Mouse (Mus musculus): Measurements from ENCODE around the gene Katnb1. TPM values are rescaled to one million over a fixed set of nuclear protein-coding genes. Genes with fewer than 3 reads are reported as not detected.

The Katnb1 gene
- polyA plus RNA-seq (2016; fragmentation: Nextera tagmentation; extraction: Ambion mirVana): 18.4 and 25.8 TPM in 2 replicates

DNA sequence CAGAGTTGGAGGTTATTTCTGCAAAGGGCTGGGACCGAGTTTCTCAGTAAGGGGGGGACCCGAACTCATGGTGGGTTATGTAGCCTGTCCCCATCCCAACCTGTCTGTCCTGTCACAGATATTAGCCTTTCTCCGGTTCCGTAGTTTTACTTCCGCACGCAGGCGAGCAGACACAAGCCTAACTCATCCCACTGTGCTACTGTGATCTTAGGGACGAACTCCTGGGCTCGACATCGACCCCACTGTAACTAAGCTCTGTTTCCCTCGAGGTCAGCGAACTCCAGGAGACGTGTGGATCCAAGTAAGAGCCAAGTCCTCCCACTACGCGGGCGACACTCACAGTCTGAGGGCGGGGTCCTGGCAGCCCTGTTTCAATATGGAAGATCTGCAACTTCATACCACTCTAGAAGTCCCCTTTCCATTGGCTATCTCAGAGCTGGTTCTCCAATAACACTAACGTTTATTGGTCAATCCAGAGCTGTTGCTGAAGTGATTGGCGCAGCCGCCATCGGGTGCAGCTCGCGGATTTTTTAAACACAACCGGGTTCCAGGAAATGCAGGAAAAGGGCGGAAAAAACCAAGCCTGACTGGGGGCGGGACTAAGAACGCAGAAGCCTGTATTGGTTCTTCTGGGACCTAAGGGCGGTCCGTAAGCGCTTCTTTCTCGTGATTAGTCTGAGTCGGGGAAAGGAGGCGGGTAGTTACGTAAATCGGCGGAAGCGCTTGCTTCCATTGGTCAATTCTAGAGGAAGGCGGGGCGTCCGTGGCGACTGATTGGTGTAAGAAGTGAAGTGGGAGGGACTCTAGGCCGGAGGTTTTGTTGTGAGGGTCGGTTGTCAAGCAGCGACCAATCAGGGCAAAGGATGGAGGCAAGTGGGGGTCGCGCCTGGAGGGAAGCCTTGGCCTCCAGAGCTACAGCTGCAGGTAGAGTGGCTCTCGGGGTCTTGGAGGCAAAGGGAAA, at the start of gene Katnb1:
Gene Katnb1, plus strand, starts transcription at position 806 of the 961 bp plus-strand sequence.
- peak within 1 kb of the TSS; percentile 78 for H3K4me3 ChIP-seq
- H3K27ac ChIP-seq (ENCODE audit: poor library complexity, severe bottlenecking): peak within 1 kb of the TSS; percentile 72
- peaks cover 17% of the 10 kb centered on the region for H3K4me1 ChIP-seq (replicated peaks)
- ATAC-seq (ENCODE audit: insufficient number of reproducible peaks, low FRiP score): peak; percentile 97
- H3K27me3 ChIP-seq (replicated peaks): peaks cover 3% of the 10 kb centered on the region; the same call in 1 of the 2 replicates
- no peaks in the 10 kb centered on the region for H3K9me3 ChIP-seq (replicated peaks)
- H3K36me3 ChIP-seq: peaks cover 28% of the 10 kb centered on the region
- H3K9ac ChIP-seq: peak within 1 kb of the TSS; percentile 82
- WGBS: under 1% methylated on average over 47 of the region's 47 CpGs
- peak within 1 kb of the TSS; percentile 92 for H3K4me2 ChIP-seq

DNA sequence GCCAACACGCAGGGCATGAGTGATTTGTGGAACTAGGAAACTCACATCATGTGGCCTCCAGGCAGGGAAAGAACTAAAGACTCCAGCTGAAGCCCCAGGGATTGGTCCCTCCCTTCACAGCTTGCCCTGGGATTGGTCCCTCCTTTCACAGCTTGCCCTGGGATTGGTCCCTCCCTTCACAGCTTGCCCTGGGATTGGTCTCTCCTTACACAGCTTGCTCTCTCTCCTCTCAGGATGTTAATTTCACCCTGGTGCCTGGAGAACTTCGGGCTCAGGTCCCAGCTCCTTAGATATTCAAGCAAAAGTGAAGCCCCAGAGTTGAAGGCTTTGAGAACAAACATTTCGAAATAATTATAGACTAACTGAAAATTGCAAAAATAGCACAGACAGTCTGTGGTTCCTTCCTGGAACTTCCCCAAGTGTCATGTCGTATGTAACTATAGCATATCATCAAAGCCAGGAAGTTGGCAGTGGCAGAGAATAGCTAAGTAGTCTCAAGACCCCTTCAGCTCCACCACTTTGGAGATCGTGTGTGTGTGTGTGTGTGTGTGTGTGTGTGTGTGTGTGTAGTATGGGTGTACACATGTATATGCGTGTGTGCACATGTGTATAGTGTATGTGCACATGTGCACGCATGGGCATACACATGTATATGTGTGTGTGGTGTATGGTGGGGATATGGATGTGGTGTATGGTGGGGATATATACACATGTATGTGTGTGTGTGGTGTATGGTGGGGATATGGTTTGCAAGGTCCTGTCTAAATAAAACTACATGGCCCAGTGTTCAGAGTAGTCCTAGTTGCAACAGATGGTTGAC, 43.7 kb upstream of the Katnb1 start:
- Histone ChIP-seq H3K36me3 (no peaks in the 10 kb centered on the region), H3K4me1 (replicated peaks) (no peaks in the 10 kb centered on the region), H3K9me3 (replicated peaks) (no peaks in the 10 kb centered on the region), H3K4me3 (no peak overlapping the region), H3K9ac (no peak overlapping the region), H3K27ac (ENCODE audit: poor library complexity, severe bottlenecking) (no peak overlapping the region), H3K27me3 (replicated peaks) (0 out of 2 replicates have a peak, but pooled peaks cover 5% of the 10 kb centered on the region), H3K4me2 (no peak overlapping the region)
- ATAC-seq (ENCODE audit: insufficient number of reproducible peaks, low FRiP score): no peak
- WGBS: 55% methylated on average over 7 of the region's 7 CpGs

DNA sequence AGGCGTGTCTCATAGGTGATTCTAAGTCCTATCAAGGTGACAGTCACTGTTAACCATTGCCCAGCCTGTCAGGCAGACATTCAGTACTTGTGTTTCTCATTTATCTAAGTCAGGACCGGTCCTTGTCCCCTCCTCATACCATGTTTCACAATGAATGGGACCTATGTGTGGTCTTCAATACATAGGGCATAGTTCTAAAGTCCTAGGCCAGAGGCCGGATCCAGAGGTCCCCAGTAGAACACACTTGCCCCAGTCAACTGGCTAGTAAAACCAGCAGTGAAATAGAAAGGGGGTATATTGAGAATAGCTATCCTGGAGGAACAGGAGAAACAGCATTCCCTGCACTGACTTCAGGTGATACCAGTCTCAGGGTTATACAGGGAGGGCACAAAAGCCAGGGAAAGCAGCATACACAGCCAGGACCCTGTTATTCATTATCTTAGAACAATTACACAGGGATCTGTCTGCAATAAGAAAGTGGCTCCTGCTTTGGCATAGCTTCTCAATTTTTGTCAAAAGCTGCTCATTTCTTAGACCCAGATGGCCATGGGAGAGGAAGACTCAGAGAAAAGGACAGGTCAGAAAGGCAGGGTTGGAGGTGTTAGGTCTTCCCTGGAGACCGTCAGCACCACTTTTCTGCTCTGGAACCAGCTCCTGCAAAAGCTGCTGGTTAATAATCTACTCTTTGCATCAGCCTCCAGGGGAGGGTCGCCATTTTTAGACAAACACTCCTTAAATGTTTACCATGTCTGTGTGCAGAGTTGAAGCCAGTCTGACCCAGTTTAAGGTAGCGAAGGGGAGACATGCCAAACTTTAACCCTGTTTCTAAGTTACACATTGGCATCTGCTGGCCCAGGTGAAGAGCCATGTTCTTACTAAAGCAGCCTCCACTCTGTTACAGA, 38.9 kb upstream of the Katnb1 start:
- H3K36me3 ChIP-seq: no peaks in the 10 kb centered on the region
- H3K27me3 ChIP-seq (replicated peaks): no peaks in the 10 kb centered on the region
- no peak overlapping the region for H3K4me2 ChIP-seq
- ATAC-seq (ENCODE audit: insufficient number of reproducible peaks, low FRiP score): no peak
- no peak overlapping the region for H3K27ac ChIP-seq (ENCODE audit: poor library complexity, severe bottlenecking)
- no peaks in the 10 kb centered on the region for H3K4me1 ChIP-seq (replicated peaks)
- no peak overlapping the region for H3K4me3 ChIP-seq
- WGBS: 68% methylated on average over 6 of the region's 6 CpGs
- H3K9ac ChIP-seq: no peak overlapping the region
- no peaks in the 10 kb centered on the region for H3K9me3 ChIP-seq (replicated peaks)

DNA sequence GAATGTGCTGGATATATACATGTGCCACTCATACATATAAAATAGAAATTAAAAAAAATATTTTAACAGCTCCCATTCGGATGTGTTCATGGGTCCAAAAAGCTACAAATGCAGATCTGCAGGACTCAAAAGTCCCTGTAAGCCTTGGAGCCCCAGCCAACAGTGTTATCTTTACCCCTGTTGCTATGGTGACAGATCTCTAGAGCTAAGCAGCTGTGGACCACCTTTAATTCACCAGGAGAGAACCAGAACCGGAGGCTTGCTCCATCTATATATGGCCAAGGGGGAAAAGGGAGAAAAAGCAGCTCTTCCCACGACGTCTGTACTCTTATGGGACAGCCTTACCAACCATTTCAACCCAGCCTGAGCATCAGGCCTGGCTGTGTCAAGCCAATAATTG, 36.2 kb upstream of the Katnb1 start:
- no peak for ATAC-seq (ENCODE audit: insufficient number of reproducible peaks, low FRiP score)

DNA sequence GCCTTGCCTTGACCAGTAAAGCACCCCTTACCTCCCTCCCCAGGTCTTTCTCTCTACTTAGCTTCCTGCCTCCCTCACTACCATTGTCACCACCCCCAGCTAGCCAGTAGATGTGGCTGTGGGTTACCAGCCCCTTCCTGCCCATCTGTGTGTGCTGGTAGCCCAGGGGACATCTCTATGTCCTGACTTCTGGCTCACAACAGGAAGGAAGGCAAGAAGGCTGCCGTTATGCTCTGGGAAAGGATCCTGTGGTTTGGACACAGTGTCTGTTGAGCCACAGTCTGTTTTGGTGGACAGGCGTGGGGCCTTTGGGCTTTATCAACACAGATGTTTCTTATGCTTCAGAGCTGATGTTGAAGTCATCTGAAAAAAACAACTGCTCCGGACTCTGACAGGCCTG, 34.0 kb upstream of the Katnb1 start:
- Histone ChIP-seq H3K4me2 (no peak overlapping the region), H3K4me1 (replicated peaks) (no peaks in the 10 kb centered on the region), H3K9me3 (replicated peaks) (no peaks in the 10 kb centered on the region), H3K27me3 (replicated peaks) (no peaks in the 10 kb centered on the region; the same call in 1 of the 2 replicates), H3K9ac (no peak overlapping the region), H3K36me3 (no peaks in the 10 kb centered on the region), H3K27ac (ENCODE audit: poor library complexity, severe bottlenecking) (no peak overlapping the region), H3K4me3 (no peak overlapping the region)
- no peak for ATAC-seq (ENCODE audit: insufficient number of reproducible peaks, low FRiP score)
- 50% methylated on average over 3 of the region's 3 CpGs for WGBS

More for the DNA sequence above, 36.2 kb upstream of the Katnb1 start:
- H3K36me3 ChIP-seq: no peaks in the 10 kb centered on the region
- H3K27ac ChIP-seq (ENCODE audit: poor library complexity, severe bottlenecking): no peak overlapping the region
- H3K9ac ChIP-seq: no peak overlapping the region
- H3K4me3 ChIP-seq: no peak overlapping the region
- no peaks in the 10 kb centered on the region for H3K9me3 ChIP-seq (replicated peaks)
- 64% methylated on average over 4 of the region's 4 CpGs for WGBS
- H3K4me1 ChIP-seq (replicated peaks): no peaks in the 10 kb centered on the region
- H3K4me2 ChIP-seq: no peak overlapping the region
- no peaks in the 10 kb centered on the region; the same call in 1 of the 2 replicates for H3K27me3 ChIP-seq (replicated peaks)

DNA sequence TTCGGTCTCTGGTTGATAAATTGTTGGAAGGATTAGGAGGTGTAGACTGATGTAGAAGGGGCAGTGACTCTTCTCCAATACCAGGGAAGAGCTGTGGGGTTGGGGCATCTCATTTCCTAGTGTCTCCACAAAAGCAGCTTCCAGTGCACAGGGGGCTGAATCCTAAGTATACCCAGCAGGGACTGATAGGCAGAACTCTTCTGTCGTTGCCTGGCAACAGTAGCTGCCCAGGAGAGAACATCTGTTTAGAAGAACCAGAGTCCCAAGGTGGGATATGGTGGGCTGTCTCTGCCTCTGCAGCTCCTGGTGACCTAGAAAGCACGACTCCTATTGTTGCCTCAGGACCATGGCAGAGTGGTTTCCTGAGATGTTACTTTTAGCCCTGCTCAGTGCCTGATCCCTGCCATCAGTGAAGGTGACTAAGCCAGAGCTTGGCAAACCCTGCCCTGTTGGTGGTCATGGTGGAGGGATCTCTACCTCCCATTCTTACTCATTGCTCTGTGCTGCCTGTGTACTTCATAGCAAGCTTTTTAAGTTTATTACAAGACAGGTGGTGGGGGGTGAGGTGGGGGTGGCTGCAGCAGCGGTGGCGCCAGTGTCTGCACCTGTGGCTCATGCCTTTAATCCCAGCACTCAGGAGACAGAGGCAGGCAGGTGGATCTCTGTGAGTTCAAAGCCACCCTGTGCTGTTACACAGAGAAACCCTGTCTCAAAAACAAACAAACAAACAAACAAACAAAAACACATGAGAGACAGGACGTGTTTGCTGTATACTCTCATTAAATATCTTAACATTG, 32.9 kb upstream of the Katnb1 start:
- WGBS: 65% methylated on average over 6 of the region's 6 CpGs

DNA sequence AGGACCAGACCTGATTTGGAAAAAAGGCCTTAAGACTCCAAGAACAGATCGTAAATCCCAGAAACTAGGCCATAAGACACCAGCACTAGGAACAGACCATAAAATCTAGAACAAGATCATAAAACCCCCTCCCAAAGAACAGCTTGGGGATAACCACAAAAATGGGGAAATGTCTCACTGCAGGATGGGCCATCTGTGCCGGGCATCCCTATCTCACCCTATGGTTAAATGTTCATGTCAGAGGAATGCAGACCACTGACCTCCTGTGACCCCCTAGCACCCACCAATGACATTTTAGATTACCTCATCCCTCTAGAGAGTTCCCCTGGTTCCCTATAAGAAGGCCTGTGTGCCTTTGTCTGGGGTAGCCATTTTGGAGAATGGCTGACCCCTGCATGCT, 31.4 kb upstream of the Katnb1 start:
- no peaks in the 10 kb centered on the region; the same call in 1 of the 2 replicates for H3K27me3 ChIP-seq (replicated peaks)
- no peak overlapping the region for H3K4me3 ChIP-seq
- no peak for ATAC-seq (ENCODE audit: insufficient number of reproducible peaks, low FRiP score)
- H3K4me2 ChIP-seq: no peak overlapping the region
- no peak overlapping the region for H3K9ac ChIP-seq
- H3K9me3 ChIP-seq (replicated peaks): no peaks in the 10 kb centered on the region
- no peaks in the 10 kb centered on the region for H3K4me1 ChIP-seq (replicated peaks)
- no peaks in the 10 kb centered on the region for H3K36me3 ChIP-seq
- 73% methylated on average over 2 of the region's 2 CpGs for WGBS
- no peak overlapping the region for H3K27ac ChIP-seq (ENCODE audit: poor library complexity, severe bottlenecking)

More for the DNA sequence above, 32.9 kb upstream of the Katnb1 start:
- H3K4me3 ChIP-seq: no peak overlapping the region
- no peaks in the 10 kb centered on the region for H3K4me1 ChIP-seq (replicated peaks)
- no peak overlapping the region for H3K9ac ChIP-seq
- H3K9me3 ChIP-seq (replicated peaks): no peaks in the 10 kb centered on the region
- H3K36me3 ChIP-seq: no peaks in the 10 kb centered on the region
- no peak for ATAC-seq (ENCODE audit: insufficient number of reproducible peaks, low FRiP score)
- H3K27ac ChIP-seq (ENCODE audit: poor library complexity, severe bottlenecking): no peak overlapping the region
- H3K4me2 ChIP-seq: no peak overlapping the region
- H3K27me3 ChIP-seq (replicated peaks): no peaks in the 10 kb centered on the region; the same call in 1 of the 2 replicates

DNA sequence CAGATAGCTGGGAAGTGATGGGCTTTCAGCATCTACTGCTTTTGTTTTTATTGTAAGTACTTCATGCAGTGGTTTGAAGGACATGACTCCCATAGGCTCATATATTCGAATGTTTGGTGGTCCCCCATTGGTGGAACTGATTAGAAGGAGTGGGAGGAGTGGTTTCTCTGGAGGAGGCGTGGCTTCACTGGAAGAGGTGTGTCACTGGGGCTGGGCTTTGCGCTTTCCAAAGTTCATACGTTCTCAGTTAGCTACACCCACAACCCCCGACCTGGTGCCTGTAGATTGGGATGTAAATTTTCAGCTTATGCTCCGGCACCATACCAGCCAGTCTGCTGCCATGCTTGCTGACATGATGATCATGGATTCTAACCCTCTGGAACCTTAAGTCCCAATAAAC, 26.5 kb upstream of the Katnb1 start:
- Histone ChIP-seq H3K9me3 (replicated peaks) (no peaks in the 10 kb centered on the region), H3K36me3 (no peaks in the 10 kb centered on the region), H3K9ac (no peak overlapping the region), H3K4me3 (no peak overlapping the region), H3K4me2 (no peak overlapping the region), H3K4me1 (replicated peaks) (peaks cover 2% of the 10 kb centered on the region; the same call in 1 of the 2 replicates), H3K27me3 (replicated peaks) (no peaks in the 10 kb centered on the region), H3K27ac (ENCODE audit: poor library complexity, severe bottlenecking) (no peak overlapping the region)
- 51% methylated on average over 6 of the region's 6 CpGs for WGBS
- ATAC-seq (ENCODE audit: insufficient number of reproducible peaks, low FRiP score): 0 out of 2 replicates have a peak, but pooled peaks have one; percentile 54

DNA sequence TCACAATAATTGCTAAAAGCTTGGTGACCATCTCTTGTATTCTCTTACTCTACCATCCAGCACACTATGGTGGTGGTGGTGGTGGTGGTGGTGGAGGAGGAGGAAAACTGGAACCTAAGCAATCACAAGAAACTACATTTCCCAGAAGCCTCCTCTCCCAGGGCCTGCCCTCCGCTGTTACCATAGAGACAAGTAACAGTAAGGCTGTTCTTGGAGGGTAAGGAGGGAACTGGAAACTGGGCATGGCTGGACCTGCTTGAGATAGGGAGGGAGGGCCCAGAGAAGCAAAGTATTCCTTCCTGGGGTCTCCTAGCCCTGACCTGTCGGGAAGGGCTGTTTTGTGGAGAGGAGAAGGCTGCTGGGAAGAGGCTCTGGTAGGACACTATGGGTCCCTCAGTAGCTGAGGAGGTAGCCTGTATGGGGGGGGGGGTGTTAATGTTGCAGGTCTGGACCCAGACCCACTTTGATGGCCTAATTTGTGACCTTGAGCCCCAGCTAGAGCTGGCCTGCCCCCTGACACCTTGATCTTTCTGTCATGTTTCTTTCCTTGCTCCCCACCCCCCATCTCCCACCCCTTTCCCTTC, 26.0 kb upstream of the Katnb1 start, which contains the start of gene Drc7:
Gene Drc7, plus strand, starts transcription at position 177 of the 584 bp plus-strand sequence.
- Histone ChIP-seq H3K36me3 (no peaks in the 10 kb centered on the region), H3K27ac (ENCODE audit: poor library complexity, severe bottlenecking) (no peak within 1 kb of the TSS), H3K27me3 (replicated peaks) (no peaks in the 10 kb centered on the region), H3K9ac (no peak within 1 kb of the TSS), H3K4me3 (no peak within 1 kb of the TSS), H3K4me1 (replicated peaks) (peaks cover 6% of the 10 kb centered on the region; the same call in 1 of the 2 replicates), H3K9me3 (replicated peaks) (no peaks in the 10 kb centered on the region), H3K4me2 (no peak within 1 kb of the TSS)
- peak; percentile 68 for ATAC-seq (ENCODE audit: insufficient number of reproducible peaks, low FRiP score)
- 26% methylated on average over 2 of the region's 2 CpGs for WGBS

Measured in heart, embryonic 12.5 days (tissue).